23 mouse cellular contexts compared by ENCODE assay signal in genomic region chr5:116260356-116260755, GRCm38 (mm10). TPM values are rescaled to one million over a fixed set of nuclear protein-coding genes. Genes with fewer than 3 reads are reported as not detected.
"Had no signal": no experiment of that assay in that cellular context is flagged by ENCODE, and none has a peak within 500 bp of the region (broad histone marks: within the 10 kb centered on the region; RNA-seq: fewer than 3 reads in every experiment).

No protein-coding gene starts in this region.

- H3K9ac ChIP-seq: limb, embryonic 12.5 days; limb, embryonic 15.5 days; liver, embryonic 14.5 days; liver, postnatal 0 days; lung, embryonic 14.5 days; midbrain, embryonic 12.5 days; neural tube, embryonic 13.5 days had no signal

- H3K27ac ChIP-seq: limb, embryonic 12.5 days; limb, embryonic 15.5 days; liver, embryonic 14.5 days; macrophage; midbrain, embryonic 12.5 days; neural tube, embryonic 13.5 days; stomach, postnatal 0 days had no signal

- H3K4me3 ChIP-seq: limb, embryonic 12.5 days; limb, embryonic 15.5 days; midbrain, embryonic 12.5 days; myocyte; neural tube, embryonic 13.5 days had no signal

- DNase-seq: kidney, adult 9 months; kidney, postnatal 14 days; kidney, postnatal 4 days; left cerebral cortex, postnatal 4 days; liver, postnatal 0 days; lung, embryonic 14.5 days; right cerebral cortex, adult 18-20 months; right cerebral cortex, postnatal 14 days; right cerebral cortex, postnatal 4 days; thymus, adult 2 months; thymus, postnatal 25 days had no signal

- H3K4me1 ChIP-seq: limb, embryonic 12.5 days; limb, embryonic 15.5 days had no signal

- H3K9me3 ChIP-seq: limb, embryonic 15.5 days; midbrain, embryonic 12.5 days; neural tube, embryonic 13.5 days had no signal

- H3K36me3 ChIP-seq: limb, embryonic 12.5 days; limb, embryonic 15.5 days; midbrain, embryonic 12.5 days; neural tube, embryonic 13.5 days had no signal

- H3K4me2 ChIP-seq: limb, embryonic 12.5 days; limb, embryonic 15.5 days; liver, embryonic 11.5 days; lung, embryonic 14.5 days; midbrain, embryonic 12.5 days; neural tube, embryonic 13.5 days had no signal

- ATAC-seq: liver, postnatal 0 days; lung, postnatal 0 days had no signal

- H3K27me3 ChIP-seq: limb, embryonic 12.5 days; limb, embryonic 15.5 days; midbrain, embryonic 12.5 days; neural tube, embryonic 13.5 days had no signal

RNA-seq across cellular contexts. Expression of gene Ccdc60, which starts 28.4 kb away (rescaled TPM):
- total RNA-seq: megakaryocyte, adult 5-6 weeks; neutrophil, adult 5-6 weeks had no signal
- polyA plus RNA-seq: liver, postnatal 0 days; macrophage had no signal
